In the genomic region with DNA sequence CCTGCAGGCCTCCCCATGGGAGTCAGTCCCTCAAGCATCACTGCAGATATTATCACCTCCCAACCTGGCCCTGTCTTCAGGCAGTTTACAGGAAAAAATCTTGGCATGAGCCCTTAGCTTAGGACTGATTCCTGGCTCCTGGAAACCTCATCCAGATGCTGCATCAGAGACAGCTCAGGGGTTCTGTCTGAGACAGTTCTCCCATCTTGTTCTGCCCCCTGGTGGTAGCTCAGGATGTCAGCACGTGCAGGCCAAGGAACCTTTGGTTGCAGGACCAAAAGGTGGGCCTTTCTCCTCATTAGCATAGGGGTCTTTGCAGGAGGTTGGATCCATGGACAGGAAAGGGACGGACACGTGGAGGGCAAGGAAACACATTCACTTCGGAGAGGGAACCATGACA, we compare ENCODE assay signal across 13 mouse cellular contexts. TPM values are rescaled to one million over a fixed set of nuclear protein-coding genes. Genes with fewer than 3 reads are reported as not detected.
DNase-seq lines count a peak whose midpoint lies in the region; ATAC-seq and TF ChIP-seq lines count a peak whose summit lies in the region.
"Not testable (repeated sequence)": the region's sequence is repeated elsewhere in the genome, so short reads cannot be mapped to it uniquely, and the experiment has no call there.
"Had no signal": no experiment of that assay in that cellular context is flagged by ENCODE, and none has a peak within 500 bp of the region (broad histone marks: within the 10 kb centered on the region; RNA-seq: fewer than 3 reads in every experiment).

No protein-coding gene starts in this region.

- TF ChIP-seq POLR2A in liver, adult 2 months (IDR thresholded peaks at IDR 0.05; ENCODE audit: extremely low read depth, insufficient read depth, low read length), result not testable (repeated sequence)

- H3K27ac ChIP-seq in forebrain, embryonic 13.5 days; hindbrain, embryonic 10.5 days; liver, adult 2 months (replicated peaks; ENCODE audit: insufficient read depth, low read depth, low read length); midbrain, embryonic 16.5 days (ENCODE audit: low read length): not testable (repeated sequence)

- not testable (repeated sequence) for H3K4me2 ChIP-seq in forebrain, embryonic 13.5 days; midbrain, embryonic 16.5 days (ENCODE audit: low read length)

- H3K79me2 ChIP-seq in liver, adult 2 months (ENCODE audit: control insufficient read depth, insufficient read depth, low read length), result not testable (repeated sequence)

- ATAC-seq in forebrain, embryonic 13.5 days, result peak; percentile 71
- peak; percentile 39; the same call in 1 of the 2 replicates for ATAC-seq in midbrain, embryonic 16.5 days

- peak; percentile 10 for DNase-seq in R1 (ENCODE audit: low read depth, low spot score)
- peak; percentile 72 to 76 for DNase-seq in cerebellum, postnatal 10 days
- DNase-seq in hindbrain, embryonic 10.5 days (ENCODE audit: low spot score), result peak; percentile 10
- DNase-seq in kidney, postnatal 14 days, result peak; percentile 7
- DNase-seq in liver, adult 2 months (ENCODE audit: extremely low read depth, low read depth, low spot score), result peak; percentile 0
- peak; percentile 65 for DNase-seq in testis, postnatal 10 days (ENCODE audit: low spot score)

- H3K36me3 ChIP-seq in forebrain, embryonic 13.5 days (ENCODE audit: poor library complexity, severe bottlenecking); hindbrain, embryonic 10.5 days; liver, adult 2 months (ENCODE audit: control insufficient read depth, insufficient read depth, low read length); midbrain, embryonic 16.5 days (ENCODE audit: control insufficient read depth, insufficient read depth, low read length): not testable (repeated sequence)

- 24% methylated on average over 4 of the region's 4 CpGs for WGBS in forebrain, embryonic 13.5 days
- 32% methylated on average over 4 of the region's 4 CpGs for WGBS in hindbrain, embryonic 10.5 days
- 11% methylated on average over 4 of the region's 4 CpGs for WGBS in liver, adult 2 months
- 26% methylated on average over 3 of the region's 4 CpGs for WGBS in midbrain, embryonic 16.5 days

- H3K4me1 ChIP-seq in forebrain, embryonic 13.5 days; hindbrain, embryonic 10.5 days (replicated peaks); liver, adult 2 months (ENCODE audit: control insufficient read depth, insufficient read depth, low read length); midbrain, embryonic 16.5 days (ENCODE audit: control insufficient read depth, insufficient read depth, low read length): not testable (repeated sequence)

- not testable (repeated sequence) for H3K4me3 ChIP-seq in forebrain, embryonic 13.5 days; hindbrain, embryonic 10.5 days; liver, adult 2 months (ENCODE audit: insufficient read depth, low read depth, low read length); midbrain, embryonic 16.5 days (ENCODE audit: low read depth, low read length)

- H3K9me3 ChIP-seq in forebrain, embryonic 13.5 days (replicated peaks); hindbrain, embryonic 10.5 days; midbrain, embryonic 16.5 days (replicated peaks; ENCODE audit: control insufficient read depth, low read length, poor library complexity, severe bottlenecking): not testable (repeated sequence)

- H3K9ac ChIP-seq in forebrain, embryonic 13.5 days; liver, adult 2 months (ENCODE audit: low read depth, low read length); midbrain, embryonic 16.5 days (ENCODE audit: low read depth, low read length): not testable (repeated sequence)

- H3K27me3 ChIP-seq in forebrain, embryonic 13.5 days; liver, adult 2 months (ENCODE audit: control insufficient read depth, insufficient read depth, low read length); midbrain, embryonic 16.5 days (ENCODE audit: control insufficient read depth, insufficient read depth, low read depth, low read length): not testable (repeated sequence)
- peaks cover 30% of the 10 kb centered on the region for H3K27me3 ChIP-seq in hindbrain, embryonic 10.5 days (ENCODE audit: insufficient read depth, poor library complexity, severe bottlenecking)

- peak; percentile 24; the same call in 1 of the 2 replicates for TF ChIP-seq CTCF in liver, adult 2 months (IDR thresholded peaks at IDR 0.05; ENCODE audit: low read depth, low read length)

RNA-seq across cellular contexts. Expression of gene 1700018G05Rik, which starts 1.5 kb away (rescaled TPM):
- not detected in 2 replicates for polyA plus RNA-seq in forebrain, embryonic 13.5 days (2015; fragmentation: Nextera tagmentation; extraction: Ambion mirVana)
- not detected in 2 replicates for polyA plus RNA-seq in hindbrain, embryonic 10.5 days (2016; fragmentation: Nextera tagmentation; extraction: Ambion mirVana)
- not detected in 2 replicates for total RNA-seq in liver, adult 2 months (2014; rRNA removed)
- not detected in 2 replicates for polyA plus RNA-seq in liver, adult 2 months (2012; rRNA removed)
- polyA plus RNA-seq in midbrain, embryonic 16.5 days (2015; fragmentation: Nextera tagmentation; extraction: Ambion mirVana), result not detected in 2 replicates
- polyA plus RNA-seq: frontal cortex, adult 2 months; heart, embryonic 10.5 days; intestine, embryonic 16.5 days; lung, embryonic 16.5 days; small intestine, adult 2 months had no signal

RNA-seq across cellular contexts. Expression of gene 1700011M02Rik, which starts 18.0 kb away (rescaled TPM):
- not detected in 2 replicates for polyA plus RNA-seq in forebrain, embryonic 13.5 days (2015; fragmentation: Nextera tagmentation; extraction: Ambion mirVana)
- polyA plus RNA-seq in hindbrain, embryonic 10.5 days (2016; fragmentation: Nextera tagmentation; extraction: Ambion mirVana), result not detected in 2 replicates
- not detected in 2 replicates for total RNA-seq in liver, adult 2 months (2014; rRNA removed)
- not detected in 2 replicates for polyA plus RNA-seq in liver, adult 2 months (2012; rRNA removed)
- polyA plus RNA-seq in midbrain, embryonic 16.5 days (2015; fragmentation: Nextera tagmentation; extraction: Ambion mirVana), result not detected in 2 replicates
- polyA plus RNA-seq: frontal cortex, adult 2 months; heart, embryonic 10.5 days; intestine, embryonic 16.5 days; lung, embryonic 16.5 days; small intestine, adult 2 months had no signal

RNA-seq across cellular contexts. Expression of gene Dmrtc1a, which starts 18.2 kb away (rescaled TPM):
- polyA plus RNA-seq in forebrain, embryonic 13.5 days (2015; fragmentation: Nextera tagmentation; extraction: Ambion mirVana), result 0.86 and 0.90 TPM in 2 replicates
- 0.30 and 0.58 TPM in 2 replicates for polyA plus RNA-seq in hindbrain, embryonic 10.5 days (2016; fragmentation: Nextera tagmentation; extraction: Ambion mirVana)
- total RNA-seq in liver, adult 2 months (2014; rRNA removed), result not detected in 2 replicates
- not detected in 2 replicates for polyA plus RNA-seq in liver, adult 2 months (2012; rRNA removed)
- polyA plus RNA-seq in midbrain, embryonic 16.5 days (2015; fragmentation: Nextera tagmentation; extraction: Ambion mirVana), result 2.2 and 2.3 TPM in 2 replicates
- polyA plus RNA-seq: small intestine, adult 2 months had no signal

RNA-seq across cellular contexts. Expression of gene 1700031F05Rik, which starts 58.9 kb away (rescaled TPM):
- polyA plus RNA-seq in forebrain, embryonic 13.5 days (2015; fragmentation: Nextera tagmentation; extraction: Ambion mirVana), result not detected in 2 replicates
- not detected in 2 replicates for polyA plus RNA-seq in hindbrain, embryonic 10.5 days (2016; fragmentation: Nextera tagmentation; extraction: Ambion mirVana)
- total RNA-seq in liver, adult 2 months (2014; rRNA removed), result not detected in 2 replicates
- polyA plus RNA-seq in liver, adult 2 months (2012; rRNA removed), result not detected in 2 replicates
- not detected in 2 replicates for polyA plus RNA-seq in midbrain, embryonic 16.5 days (2015; fragmentation: Nextera tagmentation; extraction: Ambion mirVana)
- polyA plus RNA-seq: frontal cortex, adult 2 months; heart, embryonic 10.5 days; intestine, embryonic 16.5 days; lung, embryonic 16.5 days; small intestine, adult 2 months had no signal

Comparison
In these comparisons a context has a peak if more than half of its experiments do, and no peak if none do; other contexts are left out.
1. DNase-seq: peak in every context shown above with its lines; median percentile 74 in cerebellum, postnatal 10 days; 65 in testis, postnatal 10 days; 10 in R1; 10 in hindbrain, embryonic 10.5 days; 7 in kidney, postnatal 14 days; 0 in liver, adult 2 months.